Mouse (Mus musculus): ENCODE results near the gene Snd1. TPM values are rescaled to one million over a fixed set of nuclear protein-coding genes. Genes with fewer than 3 reads are reported as not detected.

Gene Snd1
- polyA plus RNA-seq, 1 experiment from 2014 or later = 79.3 TPM

GRCm38 (mm10) chr6:28883518-28883917 is 408.6 kb downstream of the Snd1 start:
- Histone ChIP-seq H3K4me1 (replicated peaks; ENCODE audit: insufficient read depth, low read length) (no peaks in the 10 kb centered on the region), H3K27ac (no peak overlapping the region), H3K36me3 (ENCODE audit: insufficient read depth, low read length) (peaks cover 38% of the 10 kb centered on the region), H3K9ac (ENCODE audit: low read depth, low read length) (no peak overlapping the region), H3K9me3 (replicated peaks; ENCODE audit: low read length) (no peaks in the 10 kb centered on the region), H3K4me2 (ENCODE audit: low read length) (no peak overlapping the region), H3K27me3 (ENCODE audit: insufficient read depth, low read length) (no peaks in the 10 kb centered on the region), H3K4me3 (replicated peaks; ENCODE audit: low read depth, low read length) (no peak overlapping the region)
- DNase-seq (ENCODE audit: low spot score) = no peak
- WGBS = 56% methylated on average over 5 of the region's 5 CpGs
- TF ChIP-seq CTCF (IDR thresholded peaks at IDR 0.05; ENCODE audit: low read depth) = no peak
- ATAC-seq (replicated peaks; ENCODE audit: low FRiP score, low read depth) = no peak

- no peak for DNase-seq (ENCODE audit: low spot score)
Measured at GRCm38 (mm10) chr6:28886724-28887440, 411.9 kb downstream of the Snd1 start.

GRCm38 (mm10) chr6:28890426-28890825 is 415.5 kb downstream of the Snd1 start:
- H3K4me3 ChIP-seq (replicated peaks; ENCODE audit: low read depth, low read length) = no peak overlapping the region
- DNase-seq (ENCODE audit: low spot score) (no peak), ATAC-seq (replicated peaks; ENCODE audit: low FRiP score, low read depth) (no peak)
- no peaks in the 10 kb centered on the region for H3K9me3 ChIP-seq (replicated peaks; ENCODE audit: low read length)
- no peak overlapping the region for H3K27ac ChIP-seq
- H3K36me3 ChIP-seq (ENCODE audit: insufficient read depth, low read length) = peaks cover 24% of the 10 kb centered on the region; the same call in 1 of the 2 replicates
- 90% methylated on average over 6 of the region's 6 CpGs for WGBS
- TF ChIP-seq CTCF (IDR thresholded peaks at IDR 0.05; ENCODE audit: low read depth) = no peak
- H3K4me2 ChIP-seq (ENCODE audit: low read length) = no peak overlapping the region
- H3K27me3 ChIP-seq (ENCODE audit: insufficient read depth, low read length) = no peaks in the 10 kb centered on the region
- no peak overlapping the region for H3K9ac ChIP-seq (ENCODE audit: low read depth, low read length)
- no peaks in the 10 kb centered on the region for H3K4me1 ChIP-seq (replicated peaks; ENCODE audit: insufficient read depth, low read length)

More at GRCm38 (mm10) chr6:28886724-28887440, 411.9 kb downstream of the Snd1 start:
- H3K9ac ChIP-seq (ENCODE audit: low read depth, low read length) = no peak overlapping the region
- H3K27me3 ChIP-seq (ENCODE audit: insufficient read depth, low read length) = no peaks in the 10 kb centered on the region
- 89% methylated on average over 7 of the region's 7 CpGs for WGBS
- H3K4me1 ChIP-seq (replicated peaks; ENCODE audit: insufficient read depth, low read length) = no peaks in the 10 kb centered on the region
- H3K36me3 ChIP-seq (ENCODE audit: insufficient read depth, low read length) = peaks cover 46% of the 10 kb centered on the region
- ATAC-seq (replicated peaks; ENCODE audit: low FRiP score, low read depth) = no peak
- no peak overlapping the region for H3K4me2 ChIP-seq (ENCODE audit: low read length)
- no peak overlapping the region for H3K4me3 ChIP-seq (replicated peaks; ENCODE audit: low read depth, low read length)
- TF ChIP-seq CTCF (IDR thresholded peaks at IDR 0.05; ENCODE audit: low read depth) = peak; percentile 23; the same call in 1 of the 2 replicates
- H3K27ac ChIP-seq = no peak overlapping the region
- H3K9me3 ChIP-seq (replicated peaks; ENCODE audit: low read length) = no peaks in the 10 kb centered on the region

GRCm38 (mm10) chr6:28891480-28891879 is 416.5 kb downstream of the Snd1 start:
- no peak for TF ChIP-seq CTCF (IDR thresholded peaks at IDR 0.05; ENCODE audit: low read depth)
- Histone ChIP-seq H3K4me3 (replicated peaks; ENCODE audit: low read depth, low read length) (no peak overlapping the region), H3K9me3 (replicated peaks; ENCODE audit: low read length) (no peaks in the 10 kb centered on the region), H3K4me2 (ENCODE audit: low read length) (no peak overlapping the region), H3K27me3 (ENCODE audit: insufficient read depth, low read length) (no peaks in the 10 kb centered on the region), H3K36me3 (ENCODE audit: insufficient read depth, low read length) (peaks cover 15% of the 10 kb centered on the region; the same call in 1 of the 2 replicates), H3K4me1 (replicated peaks; ENCODE audit: insufficient read depth, low read length) (no peaks in the 10 kb centered on the region), H3K9ac (ENCODE audit: low read depth, low read length) (no peak overlapping the region), H3K27ac (no peak overlapping the region)
- ATAC-seq (replicated peaks; ENCODE audit: low FRiP score, low read depth) (no peak), DNase-seq (ENCODE audit: low spot score) (no peak)
- 36% methylated on average over 9 of the region's 9 CpGs for WGBS

- Histone ChIP-seq H3K27me3 (ENCODE audit: insufficient read depth, low read length) (no peaks in the 10 kb centered on the region), H3K4me1 (replicated peaks; ENCODE audit: insufficient read depth, low read length) (no peaks in the 10 kb centered on the region), H3K9me3 (replicated peaks; ENCODE audit: low read length) (no peaks in the 10 kb centered on the region), H3K9ac (ENCODE audit: low read depth, low read length) (no peak overlapping the region), H3K27ac (no peak overlapping the region), H3K4me2 (ENCODE audit: low read length) (no peak overlapping the region), H3K36me3 (ENCODE audit: insufficient read depth, low read length) (0 out of 2 replicates have a peak, but pooled peaks cover under 1% of the 10 kb centered on the region), H3K4me3 (replicated peaks; ENCODE audit: low read depth, low read length) (no peak overlapping the region)
- TF ChIP-seq CTCF (IDR thresholded peaks at IDR 0.05; ENCODE audit: low read depth) = no peak
- ATAC-seq (replicated peaks; ENCODE audit: low FRiP score, low read depth) (no peak), DNase-seq (ENCODE audit: low spot score) (no peak)
- WGBS = 68% methylated on average over 12 of the region's 12 CpGs
Measured at GRCm38 (mm10) chr6:28895004-28895515, 420.1 kb downstream of the Snd1 start.

- no peaks in the 10 kb centered on the region for H3K9me3 ChIP-seq (replicated peaks; ENCODE audit: low read length)
- H3K27me3 ChIP-seq (ENCODE audit: insufficient read depth, low read length) = no peaks in the 10 kb centered on the region
- H3K4me2 ChIP-seq (ENCODE audit: low read length) = no peak overlapping the region
- ATAC-seq (replicated peaks; ENCODE audit: low FRiP score, low read depth) (no peak), DNase-seq (ENCODE audit: low spot score) (no peak)
- H3K9ac ChIP-seq (ENCODE audit: low read depth, low read length) = no peak overlapping the region
- WGBS = 77% methylated on average over 6 of the region's 6 CpGs
- H3K27ac ChIP-seq = no peak overlapping the region
- no peak for TF ChIP-seq CTCF (IDR thresholded peaks at IDR 0.05; ENCODE audit: low read depth)
- no peaks in the 10 kb centered on the region for H3K36me3 ChIP-seq (ENCODE audit: insufficient read depth, low read length)
- H3K4me1 ChIP-seq (replicated peaks; ENCODE audit: insufficient read depth, low read length) = no peaks in the 10 kb centered on the region
- H3K4me3 ChIP-seq (replicated peaks; ENCODE audit: low read depth, low read length) = no peak overlapping the region
Measured at GRCm38 (mm10) chr6:28895726-28896125, 420.8 kb downstream of the Snd1 start.

Data from kidney, postnatal 0 days (tissue).